Mouse (Mus musculus) cerebellum, adult 18-20 months (tissue): ENCODE data around the gene Dcun1d4.
A peak's percentile ranks its signal among the peaks of the same experiment; 100 is the strongest.
"Not testable (repeated sequence)": the region's sequence is repeated elsewhere in the genome, so short reads cannot be mapped to it uniquely, and the experiment has no call there.

Source experiments
- DNase-seq, 2 experiments: peaks; one replicate each; pipeline ENCODE4 v3.0.0; 2021

Dcun1d4 gene

GRCm38 (mm10) chr5:73480700-73481099 is at the start of gene Dcun1d4:
Gene Dcun1d4 (plus strand): TSS chr5:73481000.
- DNase-seq, result no peak

DNA sequence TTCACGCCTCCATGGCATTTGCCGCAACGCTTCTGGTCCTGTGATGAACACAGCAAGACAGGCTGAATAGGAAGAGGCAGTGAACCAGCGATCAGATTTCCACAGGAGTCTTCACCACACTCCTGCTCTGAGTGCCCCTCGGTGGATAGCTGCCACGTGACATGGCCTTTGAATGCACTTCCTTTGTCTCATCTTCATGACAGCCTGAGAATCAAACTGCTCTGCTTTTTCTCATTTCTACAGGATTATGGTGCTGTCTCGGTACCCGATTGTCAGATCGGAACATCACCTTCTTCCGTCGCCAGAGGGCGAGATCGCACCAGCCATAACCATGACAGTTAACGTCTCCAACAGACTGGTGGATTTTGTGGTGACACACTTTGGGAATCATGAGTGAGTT is 49.2 kb upstream of the Dcun1d4 start:
- DNase-seq, result peak; percentile 76 to 82

DNA sequence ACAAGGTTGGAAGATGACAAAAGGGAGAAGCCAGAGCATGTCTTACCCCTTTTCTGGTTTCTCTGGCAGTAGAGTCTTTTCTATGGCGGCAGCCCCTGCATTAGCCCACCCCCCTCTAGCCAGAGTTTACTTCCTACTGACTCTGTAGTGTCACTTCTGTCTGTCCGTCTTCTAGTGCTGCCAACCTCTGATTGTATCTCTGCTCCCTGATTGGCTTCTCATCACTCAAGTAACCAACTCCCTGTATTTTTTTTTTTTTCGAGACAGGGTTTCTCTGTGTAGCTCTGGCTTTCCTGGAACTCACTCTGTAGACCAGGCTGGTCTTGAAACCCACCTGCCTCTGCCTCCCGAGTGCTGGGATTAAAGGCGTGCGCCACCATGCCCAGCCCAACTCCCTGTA is 48.0 kb upstream of the Dcun1d4 start:
- DNase-seq, result no peak

DNA sequence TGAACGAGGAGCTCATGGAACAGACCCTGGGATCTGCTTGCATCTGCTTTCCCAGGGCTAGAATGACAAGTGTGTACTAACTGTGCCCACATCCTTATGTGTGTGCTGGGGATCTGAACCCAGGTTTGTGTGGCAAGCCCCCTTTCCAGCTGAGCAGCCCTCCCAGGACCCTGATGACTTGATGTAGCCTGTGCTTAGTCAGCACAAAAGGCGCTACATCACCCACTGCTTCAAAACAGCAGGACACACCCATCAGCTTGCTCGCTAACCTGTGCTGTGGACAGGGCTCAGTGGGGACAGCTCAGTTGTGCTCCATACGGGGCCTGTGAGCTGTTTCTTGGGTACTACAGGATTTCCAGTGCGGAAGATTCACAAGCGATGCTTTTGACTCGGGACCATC is 46.0 kb upstream of the Dcun1d4 start:
- DNase-seq, result no peak

- DNase-seq, result no peak
Measured at GRCm38 (mm10) chr5:73442176-73442575, 38.6 kb upstream of the Dcun1d4 start.

GRCm38 (mm10) chr5:73450276-73450675 is 30.5 kb upstream of the Dcun1d4 start:
- no peak for DNase-seq

DNA sequence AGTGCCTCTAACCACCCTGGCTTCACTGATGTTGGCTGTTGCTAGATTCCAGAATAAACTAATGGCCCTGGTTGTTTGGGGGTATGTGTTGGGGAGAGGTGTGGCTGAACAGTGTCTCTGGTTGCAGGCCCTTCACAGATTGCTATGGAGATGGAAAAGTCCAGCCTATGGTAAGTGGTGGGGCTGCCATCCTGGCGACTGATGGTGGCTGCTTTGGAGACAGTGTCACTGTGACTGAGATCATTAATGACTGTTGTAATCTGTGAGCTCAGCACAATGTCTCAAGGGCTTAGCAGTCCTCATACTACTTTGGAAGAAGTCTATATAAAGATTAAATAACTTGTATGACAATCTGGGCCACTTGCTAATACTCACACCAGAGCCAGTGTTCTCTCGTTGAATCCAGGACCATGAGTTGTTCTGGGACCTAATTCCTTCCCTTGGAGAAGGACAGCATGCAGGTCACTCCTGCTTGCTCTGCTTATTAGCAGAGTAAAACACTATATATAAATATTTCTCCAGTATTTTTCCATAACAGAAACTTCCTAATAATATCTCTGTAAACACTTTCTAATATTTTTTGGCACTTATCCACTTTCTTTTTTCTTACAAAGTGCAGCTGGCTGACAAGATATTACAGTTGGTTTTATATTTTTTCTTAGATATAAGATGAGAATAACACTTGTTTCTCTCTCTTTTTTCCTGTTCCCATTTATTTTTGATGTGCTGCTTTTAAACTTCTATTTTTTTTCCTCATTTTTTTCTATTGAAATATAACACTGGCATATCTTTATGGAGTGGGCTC is 26.1 kb upstream of the Dcun1d4 start:
- no peak for DNase-seq

DNA sequence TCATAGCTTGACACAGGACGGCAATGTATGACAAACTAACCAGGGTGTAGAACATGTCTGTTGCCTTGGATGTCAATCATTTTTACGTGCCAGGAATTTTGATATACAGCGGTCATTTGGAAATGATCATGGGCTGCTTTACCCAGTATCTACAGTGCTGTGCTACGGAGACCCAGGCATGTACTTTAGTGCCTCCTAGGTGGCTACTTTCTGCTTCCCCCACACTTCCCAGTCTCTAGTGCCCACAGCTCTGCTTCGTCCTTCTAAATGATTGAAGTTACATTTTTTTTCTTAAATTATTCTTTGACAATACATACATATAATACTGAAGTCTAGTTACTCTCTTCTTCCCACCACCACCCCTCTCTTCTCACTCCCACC is 25.5 kb upstream of the Dcun1d4 start:
- no peak for DNase-seq

GRCm38 (mm10) chr5:73468462-73469433 is 12.1 kb upstream of the Dcun1d4 start:
- no peak for DNase-seq

DNA sequence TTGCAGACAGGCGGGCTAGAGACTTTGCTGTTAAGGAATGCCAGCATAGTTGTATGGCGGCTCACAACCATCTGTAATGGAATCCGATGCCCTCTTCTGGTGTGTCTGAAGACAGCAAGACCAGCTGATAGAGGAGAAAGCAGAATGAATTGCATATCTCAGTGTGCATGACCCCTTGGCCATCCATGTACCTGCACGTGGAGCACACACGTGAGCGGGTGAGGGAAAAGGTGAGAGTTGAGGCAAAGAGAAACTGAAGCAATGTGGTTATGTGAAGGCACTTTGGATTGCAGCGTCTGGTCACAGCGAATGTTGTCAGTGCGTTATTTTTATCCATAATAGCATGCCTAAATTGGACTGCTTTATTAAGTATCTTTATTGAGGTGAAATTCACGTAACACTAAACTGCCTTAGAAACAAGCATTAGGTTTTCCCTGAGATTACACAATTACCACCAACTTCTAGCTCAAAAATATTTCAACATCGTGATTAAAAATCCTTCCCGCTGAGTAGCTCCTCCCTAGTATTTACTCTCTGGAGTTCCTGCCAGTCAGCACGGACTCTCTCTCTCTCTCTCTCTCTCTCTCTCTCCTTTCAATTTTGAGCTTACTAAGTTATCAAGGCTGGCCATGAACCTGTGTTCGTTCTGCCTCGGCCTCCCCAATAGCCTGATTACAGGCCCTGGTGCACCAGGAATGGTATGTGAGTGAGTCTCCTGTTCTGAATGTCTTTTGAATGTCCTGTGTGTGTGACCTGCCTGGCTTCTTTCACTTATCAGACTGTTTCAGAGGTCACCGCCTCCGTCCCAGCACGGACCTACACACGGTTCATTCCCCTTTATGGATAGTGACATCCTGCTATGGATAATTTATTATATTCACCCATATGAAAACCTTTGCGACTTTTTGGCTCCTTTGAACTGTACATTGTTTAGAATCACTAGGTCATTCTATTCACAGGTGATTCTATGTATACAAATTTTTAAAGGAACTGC is 6.1 kb upstream of the Dcun1d4 start:
- DNase-seq, result no peak

DNA sequence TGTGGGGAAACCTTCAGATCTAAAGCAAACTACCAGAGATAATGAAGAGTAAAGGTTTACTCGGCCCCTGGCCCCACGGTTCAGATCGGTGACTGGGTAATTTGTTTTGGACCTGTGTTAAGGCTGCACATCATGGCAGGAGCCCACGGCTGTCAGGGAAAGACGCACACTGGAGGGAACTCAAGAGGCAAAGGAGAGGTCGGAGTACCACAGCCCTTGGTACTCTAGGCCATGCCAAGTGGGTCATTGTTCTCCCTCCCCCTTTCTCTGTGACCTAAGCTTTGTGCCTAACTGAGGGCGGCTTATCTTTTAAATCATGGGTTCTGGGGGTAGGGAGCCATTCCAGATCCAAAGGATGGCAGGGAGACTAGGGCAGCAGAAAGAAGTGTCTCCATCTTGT is 601 bp downstream of the Dcun1d4 start:
- no peak for DNase-seq

DNA sequence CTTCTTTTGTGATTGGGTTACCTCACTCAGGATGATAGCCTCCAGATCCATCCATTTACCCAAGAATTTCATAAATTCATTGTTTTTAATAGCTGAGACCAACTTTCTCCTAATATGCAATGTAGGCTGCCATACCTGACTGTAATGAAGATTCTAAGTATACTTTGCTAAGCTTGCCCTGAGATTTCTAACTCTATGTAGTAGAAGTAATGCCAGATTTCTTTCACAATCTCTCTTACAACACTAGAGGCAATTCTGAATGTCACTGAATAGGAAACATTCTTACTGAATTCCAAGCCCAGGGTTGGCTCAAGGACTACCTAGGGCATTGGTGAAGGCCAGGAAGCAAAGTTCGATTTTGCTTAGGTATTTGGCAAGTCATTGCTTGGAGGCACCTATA is 1.6 kb downstream of the Dcun1d4 start:
- DNase-seq, result not testable (repeated sequence)

DNA sequence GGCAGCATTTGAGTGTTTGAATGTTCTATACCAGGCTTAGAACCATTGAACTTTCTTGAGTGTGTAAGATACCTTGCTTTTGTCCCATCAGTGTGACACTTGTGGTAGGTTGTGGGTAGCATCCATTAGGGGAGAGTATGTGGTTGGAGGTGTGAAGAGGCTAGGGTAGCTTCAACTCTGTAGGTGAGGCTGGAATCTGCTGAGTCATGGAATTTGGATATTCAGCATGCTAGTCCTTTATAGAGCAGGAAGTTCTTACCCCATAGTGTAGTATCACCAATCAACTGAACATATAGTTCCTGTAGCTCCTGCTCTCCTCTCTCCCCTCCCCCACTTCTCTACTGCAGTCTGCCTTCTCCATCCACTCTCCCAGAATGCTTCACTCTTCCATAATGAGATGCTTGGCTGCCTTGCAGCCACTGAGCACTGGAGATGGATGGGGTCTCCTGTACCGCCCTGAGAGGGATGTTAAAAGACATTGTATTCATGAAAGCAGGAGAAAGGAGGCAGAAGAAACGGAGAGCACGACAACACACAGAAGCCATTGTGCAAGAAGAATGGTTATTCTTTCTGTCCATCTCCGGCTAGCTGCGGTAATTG is 3.3 kb downstream of the Dcun1d4 start:
- no peak for DNase-seq

GRCm38 (mm10) chr5:73486451-73486850 is 5.7 kb downstream of the Dcun1d4 start:
- DNase-seq, result no peak

DNA sequence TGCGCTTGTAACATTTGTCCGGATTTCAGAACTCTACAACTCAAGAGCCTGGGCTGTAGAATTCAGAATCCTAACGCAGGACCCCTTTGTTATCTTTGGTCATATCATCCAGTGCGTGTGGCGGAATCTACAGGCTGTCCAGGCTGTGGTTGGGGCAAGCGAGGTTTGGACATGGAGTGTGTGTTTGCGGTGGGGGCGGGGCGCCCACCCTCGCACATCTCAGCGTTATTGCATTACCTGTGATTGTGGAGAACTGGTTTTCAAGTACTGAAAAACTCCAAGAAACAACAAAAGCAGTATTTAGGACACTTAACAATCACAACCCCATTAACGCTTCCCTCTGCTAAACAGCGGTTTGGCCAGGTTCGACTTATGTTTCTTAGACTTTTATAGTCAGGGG is 9.1 kb downstream of the Dcun1d4 start:
- peak; percentile 21 to 49 for DNase-seq

GRCm38 (mm10) chr5:73490596-73491073 is 9.8 kb downstream of the Dcun1d4 start:
- DNase-seq, result peak; percentile 99 to 100

DNA sequence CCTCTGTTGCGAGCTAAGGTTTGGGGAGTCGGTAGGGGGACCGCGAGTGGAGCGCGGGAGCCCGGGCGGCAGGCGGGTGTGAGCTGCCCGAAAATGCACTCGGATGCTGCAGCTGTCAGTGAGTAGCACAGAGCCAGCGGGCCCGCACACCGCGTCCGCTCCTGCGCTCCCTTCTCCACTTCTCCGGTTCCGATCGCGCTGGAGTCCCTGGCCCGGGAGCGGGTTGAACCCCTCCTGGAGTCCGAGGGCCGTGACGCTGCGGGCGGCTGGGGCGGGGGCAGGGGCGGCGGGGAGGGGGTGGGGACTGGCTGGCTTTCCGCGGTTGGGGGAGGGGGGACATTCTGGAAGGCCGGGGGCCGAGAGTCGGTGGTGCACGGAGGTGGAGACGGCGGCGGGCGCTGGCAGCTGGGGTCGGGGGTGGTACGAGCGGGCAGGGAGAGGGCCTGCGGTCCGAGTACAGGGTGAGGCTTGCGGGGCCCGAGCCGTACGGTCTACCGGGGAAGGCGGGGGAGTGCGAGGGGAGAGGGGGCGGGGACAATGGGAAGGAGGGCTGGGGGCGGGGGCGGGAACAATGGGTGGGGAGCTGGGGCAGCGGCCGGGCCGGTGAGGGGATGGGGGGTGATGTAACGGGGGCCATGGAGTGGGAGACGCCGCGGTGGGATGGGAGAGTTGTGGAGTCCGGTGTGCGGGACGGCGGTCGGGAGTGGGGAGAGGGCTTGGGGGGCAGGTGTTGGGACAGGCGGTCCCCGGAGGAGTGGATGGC is 10.5 kb downstream of the Dcun1d4 start:
- peak; percentile 50 to 55 for DNase-seq

DNA sequence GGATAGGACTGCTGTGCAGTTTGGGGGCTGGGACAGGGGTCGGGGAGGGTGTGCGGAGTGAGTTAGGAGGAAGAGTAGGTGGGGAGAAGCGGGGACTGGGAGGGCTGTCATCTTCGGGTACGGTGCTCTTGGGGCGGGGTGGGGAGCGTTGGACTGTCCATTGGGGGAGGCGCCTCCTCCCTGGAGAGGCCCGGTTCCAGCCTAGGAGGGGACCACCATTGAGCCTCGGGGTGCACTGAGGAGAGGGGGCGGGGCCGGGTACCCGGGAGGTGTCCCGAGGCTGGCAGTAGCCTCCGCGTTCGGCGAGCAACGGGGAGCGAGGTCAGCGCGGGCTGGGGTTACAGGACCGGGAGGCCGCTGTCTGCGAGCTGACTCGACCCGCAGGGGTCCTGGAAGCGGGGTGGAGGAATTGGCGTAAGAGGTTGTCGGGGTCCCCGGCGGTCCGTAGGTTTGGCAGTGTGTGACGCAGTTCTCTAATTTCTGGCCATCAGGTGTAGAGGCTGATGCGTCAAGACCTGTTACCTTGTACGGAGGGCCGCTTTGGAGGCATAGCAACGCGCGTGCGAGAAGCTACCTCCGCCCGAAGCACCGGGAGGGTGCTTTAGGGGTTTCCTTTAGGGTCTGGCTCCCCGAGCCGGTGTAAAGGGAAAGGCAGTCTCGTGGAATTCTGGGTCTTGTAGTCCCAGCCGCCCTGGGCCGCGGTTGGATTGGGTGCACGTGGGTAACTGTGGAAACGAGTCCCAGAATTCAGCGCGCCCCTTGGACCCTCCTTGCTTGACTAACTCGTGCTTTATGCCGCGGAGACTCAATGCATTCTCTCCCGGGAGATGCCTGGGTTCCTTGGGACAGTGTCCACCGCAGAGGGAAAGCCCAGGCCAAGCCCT is 11.3 kb downstream of the Dcun1d4 start:
- DNase-seq, result peak; percentile 88 to 94

DNA sequence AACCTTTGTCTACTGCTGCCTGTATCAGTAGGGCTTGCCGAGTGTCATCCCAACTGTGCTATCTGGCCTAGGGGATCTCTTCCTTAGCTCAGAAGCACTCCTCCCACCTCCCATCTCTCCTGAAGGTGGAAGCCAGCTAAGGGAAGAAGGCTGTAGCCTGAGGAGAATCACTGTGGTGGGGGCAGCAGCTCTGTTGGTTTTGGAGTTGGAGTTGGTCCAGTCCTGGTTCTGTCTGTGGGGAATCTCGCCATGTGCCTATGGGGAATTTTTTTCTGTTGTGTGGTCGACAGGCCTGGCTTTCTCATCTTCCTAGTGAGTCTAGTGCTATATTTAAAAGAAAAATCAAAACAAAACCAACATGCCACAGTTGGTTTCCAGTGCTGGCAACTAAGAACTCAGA is 16.6 kb downstream of the Dcun1d4 start:
- no peak for DNase-seq

GRCm38 (mm10) chr5:73498559-73498958 is 17.8 kb downstream of the Dcun1d4 start:
- no peak for DNase-seq
